Mouse (Mus musculus) limb, embryonic 10.5 days (tissue): ENCODE data around the gene Olfr93. TPM values are rescaled to one million over a fixed set of nuclear protein-coding genes. Genes with fewer than 3 reads are reported as not detected.

ENCODE experiments used
- DNase-seq: peaks from one replicate; pipeline ENCODE4 v3.0.0-alpha.2; 2017; ENCODE audit warnings: low spot score
- H3K27ac ChIP-seq: fragments of 300-500 bp; sonication (generic); 2 replicates; pipeline ENCODE4 v1.5.1; 2016; ENCODE audit warnings: mild to moderate bottlenecking
- H3K27me3 ChIP-seq: fragments of 300-500 bp; sonication (generic); 2 replicates; pipeline ENCODE4 v1.6.1; 2016; ENCODE audit warnings: low read depth, mild to moderate bottlenecking; ENCODE audit not compliant: poor library complexity, severe bottlenecking
- H3K36me3 ChIP-seq: fragments of 300-500 bp; sonication (generic); 2 replicates; pipeline ENCODE4 v1.6.1; 2016; ENCODE audit warnings: mild to moderate bottlenecking, moderate library complexity
- H3K4me1 ChIP-seq: fragments of 300-500 bp; sonication (generic); 2 replicates; pipeline ENCODE4 v1.6.1; 2016
- H3K4me3 ChIP-seq: fragments of 300-500 bp; sonication (generic); 2 replicates; pipeline ENCODE4 v1.5.1; 2016; ENCODE audit warnings: mild to moderate bottlenecking, moderate library complexity
- H3K9me3 ChIP-seq: fragments of 300-500 bp; sonication (generic); replicated peaks from 2 replicates; pipeline ENCODE4 v1.6.1; 2016; ENCODE audit warnings: mild to moderate bottlenecking
- WGBS: fragments of 180-500 bp; shearing (Covaris S2); methylation state at CpG from one replicate; pipeline ENCODE4 v1.1.7; 2016; 5-methylcytosine and 5-hydroxymethylcytosine counted together
- polyA plus RNA-seq: library from polyadenylated mRNA; unstranded; fragments of >200 nt; fragmentation: Nextera tagmentation; extraction: Ambion mirVana; gene quantifications from 2 replicates; pipeline ENCODE4 v1.2.1, GENCODE M21; 2016

Olfr93 gene
- polyA plus RNA-seq, 1 experiment from 2014 or later, result not detected

GRCm38 (mm10) chr17:37093289-37093688 lies 68.0 kb downstream of the Olfr93 start:
- no peak overlapping the region for H3K27ac ChIP-seq
- no peak for DNase-seq
- no peaks in the 10 kb centered on the region for H3K9me3 ChIP-seq
- no peaks in the 10 kb centered on the region for H3K36me3 ChIP-seq
- no peaks in the 10 kb centered on the region for H3K4me1 ChIP-seq
- H3K4me3 ChIP-seq, result no peak overlapping the region
- 83% methylated on average over 5 of the region's 5 CpGs for WGBS
- H3K27me3 ChIP-seq, result no peaks in the 10 kb centered on the region

- H3K9me3 ChIP-seq, result no peaks in the 10 kb centered on the region
- H3K36me3 ChIP-seq, result no peaks in the 10 kb centered on the region
- WGBS, result 79% methylated on average over 1 of the region's 1 CpGs
- no peak overlapping the region for H3K27ac ChIP-seq
- no peaks in the 10 kb centered on the region for H3K4me1 ChIP-seq
- DNase-seq, result no peak
- H3K27me3 ChIP-seq, result no peaks in the 10 kb centered on the region
- no peak overlapping the region for H3K4me3 ChIP-seq
Observed at GRCm38 (mm10) chr17:37092198-37092597, 69.1 kb downstream of the Olfr93 start.

Other genes starting within 250 kb of the Olfr93 start
- 0.13 and 0.45 TPM in 2 replicates for gene Rnf39, start 218.6 kb downstream of the Olfr93 start, polyA plus RNA-seq
- gene Ppp1r11, start 209.8 kb downstream of the Olfr93 start, polyA plus RNA-seq, result 152 and 174 TPM in 2 replicates
- gene Znrd1, start 202.9 kb downstream of the Olfr93 start, polyA plus RNA-seq, result 107 and 114 TPM in 2 replicates
- 8.9 and 9.5 TPM in 2 replicates for gene Znrd1as, start 202.9 kb downstream of the Olfr93 start, polyA plus RNA-seq
- not detected in 2 replicates for gene 2410137M14Rik, start 180.3 kb downstream of the Olfr93 start, polyA plus RNA-seq
- gene H2-M5, start 172.0 kb downstream of the Olfr93 start, polyA plus RNA-seq, result 0.55 and 1.2 TPM in 2 replicates
- gene Zfp57, start 160.3 kb downstream of the Olfr93 start, polyA plus RNA-seq, result 69.9 and 92.6 TPM in 2 replicates
- 0.08 and 0.20 TPM in 2 replicates for gene Mog, start 138.1 kb downstream of the Olfr93 start, polyA plus RNA-seq
- gene Gabbr1, start 115.5 kb downstream of the Olfr93 start, polyA plus RNA-seq, result 6.6 and 9.0 TPM in 2 replicates
- 0.06 TPM in 1 of 2 replicates, not detected in the other for gene Olfr90, start 73.0 kb downstream of the Olfr93 start, polyA plus RNA-seq
- 0.05 TPM in 1 of 2 replicates, not detected in the other for gene Olfr91, start 63.2 kb downstream of the Olfr93 start, polyA plus RNA-seq
- not detected in 2 replicates for gene Olfr92, start 41.4 kb downstream of the Olfr93 start, polyA plus RNA-seq
- not detected in 2 replicates for gene Ubd, start 32.4 kb upstream of the Olfr93 start, polyA plus RNA-seq
- not detected in 2 replicates for gene Olfr94, start 39.5 kb upstream of the Olfr93 start, polyA plus RNA-seq
- not detected in 2 replicates for gene Olfr95, start 51.6 kb upstream of the Olfr93 start, polyA plus RNA-seq
- gene Olfr96, start 58.7 kb upstream of the Olfr93 start, polyA plus RNA-seq, result not detected in 2 replicates
- not detected in 2 replicates for gene Olfr97, start 75.8 kb upstream of the Olfr93 start, polyA plus RNA-seq
- gene Olfr98, start 102.3 kb upstream of the Olfr93 start, polyA plus RNA-seq, result not detected in 2 replicates
- gene H2-M3, start 108.7 kb upstream of the Olfr93 start, polyA plus RNA-seq, result 0.64 and 0.74 TPM in 2 replicates
- gene Olfr99, start 122.0 kb upstream of the Olfr93 start, polyA plus RNA-seq, result not detected in 2 replicates
- gene Olfr101, start 142.8 kb upstream of the Olfr93 start, polyA plus RNA-seq, result not detected in 2 replicates
- gene Olfr102, start 155.6 kb upstream of the Olfr93 start, polyA plus RNA-seq, result not detected in 2 replicates
- not detected in 2 replicates for gene Olfr103, start 178.2 kb upstream of the Olfr93 start, polyA plus RNA-seq
- gene Olfr104-ps, start 198.1 kb upstream of the Olfr93 start, polyA plus RNA-seq, result not detected in 2 replicates
- not detected in 2 replicates for gene Olfr105-ps, start 217.5 kb upstream of the Olfr93 start, polyA plus RNA-seq
- gene Olfr106-ps, start 228.9 kb upstream of the Olfr93 start, polyA plus RNA-seq, result not detected in 2 replicates
- not detected in 2 replicates for gene Olfr107, start 237.7 kb upstream of the Olfr93 start, polyA plus RNA-seq